Mouse (Mus musculus) hindlimb bud, embryonic 11.5 days (tissue): ENCODE results near the gene Wdr82.

ENCODE experiments used
- DNase-seq: peaks from one replicate; pipeline ENCODE4 v3.0.0-alpha.2; 2012; ENCODE audit warnings: low read depth, low spot score; ENCODE audit errors: extremely low spot score

The Wdr82 gene

DNA sequence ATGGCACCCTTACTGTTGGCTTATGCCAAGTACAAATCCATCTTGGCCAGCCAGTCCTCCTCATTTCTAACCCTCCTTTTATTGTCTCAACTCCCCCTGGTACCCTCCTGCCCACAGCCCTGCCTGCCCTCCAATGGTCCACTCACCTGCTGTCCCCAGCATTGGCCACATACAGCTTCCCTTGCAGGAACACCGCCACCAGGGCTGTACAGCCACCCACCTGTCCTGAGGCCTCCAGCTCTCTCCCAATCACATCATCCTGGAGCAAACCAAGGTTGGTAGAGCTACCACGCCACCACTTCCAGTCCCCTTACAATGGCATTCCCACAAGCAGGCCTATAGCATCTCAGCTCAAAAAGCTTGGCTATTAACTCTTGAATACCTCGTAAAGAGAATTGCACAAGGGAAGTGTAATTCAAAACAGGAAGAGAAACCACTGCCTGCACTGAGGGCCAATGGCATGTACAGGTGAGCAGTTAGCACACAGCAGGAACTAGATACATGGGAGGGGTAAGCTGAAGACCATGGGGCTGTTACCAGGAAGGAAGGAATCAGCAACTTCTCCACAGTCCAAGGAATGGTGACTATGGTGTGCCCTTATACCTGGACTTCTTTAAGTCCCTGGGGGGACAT lies 26.5 kb downstream of the Wdr82 start:
- DNase-seq, result no peak

DNA sequence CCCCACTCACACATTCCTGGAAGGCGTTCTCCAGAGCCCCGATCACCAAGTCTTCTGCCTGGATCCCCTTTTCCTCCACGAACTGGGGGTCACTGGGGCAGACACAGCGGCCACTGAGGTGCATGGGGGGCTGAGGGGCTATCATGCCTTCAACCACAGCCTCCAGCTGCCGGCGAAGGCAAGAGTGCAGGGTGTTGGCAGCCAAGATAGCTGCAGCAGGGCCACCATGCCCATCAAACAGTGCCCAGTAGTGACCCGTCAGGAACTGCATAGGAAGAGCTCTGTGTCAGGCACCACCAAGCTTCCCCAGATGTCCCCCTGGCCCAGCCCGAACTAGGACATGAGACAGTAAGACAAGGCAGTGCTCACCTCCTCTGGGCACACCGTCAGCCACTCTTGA lies 27.0 kb downstream of the Wdr82 start:
- DNase-seq, result no peak

DNA sequence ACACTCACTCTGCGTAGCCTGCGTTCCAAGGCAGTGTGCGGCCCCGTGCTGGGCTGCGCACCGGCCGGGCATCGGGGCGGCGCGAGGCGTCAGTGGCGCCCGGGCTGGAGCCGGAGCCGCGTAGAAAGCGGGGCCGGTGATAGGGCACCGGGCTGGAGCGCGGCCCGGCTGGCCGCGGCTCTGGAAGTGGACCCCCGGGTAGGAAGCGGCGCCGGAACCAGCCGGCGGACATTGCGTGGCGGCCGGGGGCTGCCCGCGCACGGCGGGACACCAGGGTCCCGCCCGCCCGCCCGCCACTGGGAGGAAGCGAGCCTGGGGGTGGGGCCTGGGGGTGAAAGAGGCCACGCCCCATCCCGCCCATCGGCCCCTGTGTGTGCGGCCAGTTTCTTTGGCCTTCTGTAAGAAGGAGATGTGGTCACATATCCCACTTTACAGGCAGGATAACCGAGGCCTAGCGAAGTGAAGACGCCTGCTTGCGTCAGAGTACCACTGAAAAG lies 28.3 kb downstream of the Wdr82 start:
- no peak for DNase-seq

DNA sequence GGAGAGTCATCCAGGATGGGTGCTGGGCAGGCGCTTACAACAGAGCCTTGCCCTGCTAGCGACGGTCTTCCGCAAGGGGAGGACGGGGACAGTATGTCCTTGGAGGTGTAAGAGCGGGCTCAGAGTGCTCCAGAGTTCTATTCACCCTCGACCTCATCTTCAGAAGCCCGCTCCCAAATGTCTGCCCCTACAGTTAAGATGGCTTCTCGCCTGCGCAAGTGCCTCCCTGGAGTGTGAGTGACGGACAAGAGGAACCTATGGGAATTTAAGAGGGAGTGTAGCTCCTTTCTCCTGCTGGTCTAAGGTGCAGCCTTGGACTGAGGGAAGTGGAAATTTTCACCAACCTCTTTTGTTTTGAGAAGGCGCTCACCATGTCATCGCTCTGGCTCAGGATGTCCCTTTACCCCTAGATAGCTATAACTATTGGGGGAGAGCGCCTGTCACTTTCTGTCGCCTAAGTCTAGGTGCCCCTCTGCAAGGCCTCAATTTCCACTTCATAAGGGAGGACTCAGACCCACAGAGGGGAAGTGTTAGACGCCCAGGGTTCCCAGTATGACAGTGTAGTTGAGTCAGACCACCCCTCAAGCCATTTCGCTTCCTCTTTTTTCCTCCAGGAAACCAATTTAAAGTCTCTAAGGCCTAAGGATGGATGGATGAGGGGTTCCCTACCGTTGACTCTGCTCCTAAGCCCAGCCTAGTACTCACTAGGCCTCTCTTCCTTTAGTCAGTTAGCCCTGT lies 29.0 kb downstream of the Wdr82 start, which contains the start of gene Ppm1m:
Gene Ppm1m, minus strand, starts transcription at position 212 of the 738 bp plus-strand sequence.
- no peak for DNase-seq

DNA sequence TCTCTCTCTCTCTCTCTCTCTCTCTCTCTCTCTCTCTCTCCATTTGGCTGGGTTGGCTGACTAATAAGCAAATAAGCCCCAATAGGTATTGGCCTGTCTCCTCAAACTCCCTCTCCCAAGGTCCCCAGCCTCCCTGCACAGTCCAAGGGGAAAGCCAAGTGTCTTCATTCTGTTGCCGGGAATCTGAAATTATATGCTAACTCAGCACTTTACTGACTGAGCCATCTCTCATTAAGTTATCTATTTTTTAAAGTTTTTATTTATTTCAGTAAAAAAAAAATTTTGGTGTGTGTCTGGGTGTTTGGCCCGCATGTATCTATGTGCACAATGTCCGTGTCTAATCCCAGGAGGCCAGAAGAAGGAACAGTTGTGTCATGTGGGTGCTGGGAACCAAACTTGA lies 31.2 kb downstream of the Wdr82 start:
- DNase-seq, result no peak

DNA sequence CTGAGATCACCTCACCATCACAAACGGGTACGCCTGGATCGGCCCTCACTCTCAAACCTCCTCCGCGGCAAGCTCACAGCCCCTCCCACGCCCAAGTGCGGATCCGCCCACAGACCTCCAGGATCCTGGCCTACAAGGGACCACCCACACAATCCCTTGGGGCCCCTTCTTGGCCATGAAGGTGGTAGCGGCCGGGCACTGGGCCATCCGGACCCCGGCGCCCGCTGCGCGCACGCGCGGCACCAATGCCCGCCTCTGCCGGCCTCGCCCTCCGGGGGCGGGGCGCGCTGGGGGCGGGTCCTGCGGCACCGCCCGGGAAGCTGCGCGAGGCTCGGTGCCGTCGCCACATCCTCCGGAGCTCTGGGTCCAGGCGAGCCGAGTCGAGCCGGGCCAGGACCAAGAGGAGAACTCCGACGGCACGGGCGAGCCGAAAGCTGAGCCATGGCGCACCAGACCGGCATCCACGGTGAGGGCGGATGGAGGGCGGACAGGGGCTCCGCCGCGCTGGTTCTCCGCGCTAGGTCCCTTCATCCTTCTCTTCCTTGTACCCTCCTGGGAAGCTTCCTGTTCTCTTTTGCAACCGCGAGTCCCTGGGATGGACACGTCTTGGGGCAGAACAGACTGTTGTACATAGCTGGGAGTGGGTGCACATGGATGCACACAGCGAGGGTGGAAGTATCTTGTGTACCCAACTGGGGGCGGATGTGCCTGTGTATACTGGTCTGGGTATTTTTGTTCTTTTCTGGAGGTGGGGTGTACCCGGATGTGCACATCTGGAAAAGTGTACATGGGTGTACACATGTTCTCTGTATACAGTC lies 32.3 kb downstream of the Wdr82 start, which contains the start of gene Twf2:
Gene Twf2, plus strand, starts transcription at position 290 of the 818 bp plus-strand sequence.
- peak; percentile 64 for DNase-seq

DNA sequence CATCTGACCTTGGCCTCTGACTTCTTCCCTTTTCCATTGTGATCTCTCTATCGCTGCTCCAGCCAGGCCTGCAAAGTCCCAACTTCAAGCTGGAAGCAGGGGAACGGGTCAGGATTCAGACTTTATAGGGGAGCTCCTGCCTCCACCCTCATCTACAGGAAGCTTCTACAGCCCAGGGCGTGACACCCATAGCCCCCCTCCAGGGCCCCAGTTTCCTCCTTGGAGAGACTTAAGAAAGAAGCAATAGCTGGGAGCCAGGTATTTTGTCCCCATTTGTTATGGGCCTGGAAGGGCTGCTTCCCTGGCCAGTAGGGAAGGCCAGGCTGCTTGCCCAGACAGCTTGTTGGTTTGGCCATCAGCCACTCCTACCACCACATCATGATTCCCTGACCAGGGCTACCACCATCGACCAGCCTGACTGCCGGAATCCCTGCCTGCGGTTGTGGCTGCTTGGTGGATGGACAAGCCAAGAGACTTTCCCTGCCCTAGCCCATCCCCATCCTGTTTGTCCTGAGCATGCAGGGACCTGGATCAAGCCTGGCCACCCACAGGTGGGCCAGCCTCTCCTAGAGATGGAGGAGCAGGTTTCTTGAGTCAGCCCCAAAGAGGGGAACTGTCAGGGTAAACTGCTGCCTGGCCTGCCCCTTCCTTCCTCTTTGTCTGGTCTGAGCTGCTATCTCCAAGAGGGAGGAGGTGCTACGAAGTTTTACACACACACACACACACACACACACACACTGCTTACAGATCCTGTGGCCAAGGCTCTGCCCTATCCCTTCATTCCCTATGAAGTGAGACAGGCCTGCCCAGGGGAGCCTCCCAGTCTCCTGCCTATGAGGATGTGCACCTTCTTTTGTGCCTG lies 33.5 kb downstream of the Wdr82 start:
- DNase-seq, result no peak

DNA sequence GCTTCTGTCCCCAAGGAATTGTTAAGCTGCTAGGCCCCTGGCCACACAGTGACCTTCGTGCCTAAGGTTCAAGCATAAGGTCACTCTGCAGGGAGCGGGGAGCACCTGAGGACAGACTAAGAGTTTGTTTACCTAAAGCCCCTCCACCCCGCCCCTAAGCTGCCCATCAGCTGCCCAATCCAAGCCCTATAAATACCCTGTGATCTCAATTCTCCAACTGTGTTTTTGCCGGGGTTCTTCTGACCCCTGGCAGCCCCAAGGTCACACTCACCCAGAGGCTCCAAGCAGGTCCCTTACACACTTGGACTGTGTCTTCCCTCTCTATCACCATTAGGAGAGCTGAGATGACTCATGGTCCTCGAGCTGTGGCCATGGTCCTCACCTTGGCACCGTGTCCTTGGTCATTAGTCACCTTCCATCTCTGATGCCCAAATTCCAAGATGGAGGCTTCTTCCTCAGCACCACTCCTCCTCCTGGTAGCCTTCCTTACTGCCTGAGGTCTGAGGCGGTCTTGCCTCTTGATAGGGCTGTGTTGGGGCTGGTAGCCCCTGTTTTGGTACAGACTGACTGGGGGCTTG lies 35.1 kb downstream of the Wdr82 start:
- DNase-seq, result no peak

DNA sequence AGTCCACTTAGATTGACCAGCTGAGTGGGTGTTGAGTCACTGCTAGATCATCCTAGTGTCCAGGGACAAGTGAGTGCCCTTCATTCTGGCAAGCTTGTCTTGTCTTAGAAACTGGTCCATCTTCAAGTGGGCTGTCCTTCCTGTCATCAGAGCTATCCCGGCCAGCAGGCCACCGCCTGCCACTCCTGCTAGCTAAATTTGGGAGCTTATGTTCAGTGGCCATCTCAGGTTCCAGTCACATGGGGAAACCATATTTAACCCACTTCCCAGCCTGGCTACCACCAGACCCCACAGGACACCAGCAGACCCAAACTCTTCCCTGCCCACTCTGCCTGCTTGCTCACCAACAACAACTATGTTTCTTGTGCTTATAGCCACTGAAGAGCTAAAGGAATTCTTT lies 35.8 kb downstream of the Wdr82 start:
- no peak for DNase-seq

DNA sequence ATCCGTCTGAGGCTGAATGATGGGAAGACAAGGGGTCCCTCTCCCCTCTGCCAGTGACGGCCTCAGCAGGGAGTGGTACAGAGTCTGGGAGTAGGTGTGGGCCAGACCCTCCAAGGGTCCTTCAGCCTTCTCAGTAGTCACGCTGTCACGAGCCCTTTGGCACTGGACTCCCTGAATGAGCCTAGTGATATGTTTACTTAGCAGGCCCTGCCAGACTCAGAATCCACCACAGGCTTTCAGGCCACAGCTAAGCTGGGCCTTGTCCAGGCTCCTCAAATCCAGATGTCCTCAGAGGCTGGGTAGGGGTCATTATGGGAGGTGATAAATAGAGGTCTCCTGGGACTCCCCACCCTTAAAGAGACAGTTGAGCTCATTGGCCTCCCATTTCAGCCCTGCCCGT lies 37.5 kb downstream of the Wdr82 start:
- no peak for DNase-seq

DNA sequence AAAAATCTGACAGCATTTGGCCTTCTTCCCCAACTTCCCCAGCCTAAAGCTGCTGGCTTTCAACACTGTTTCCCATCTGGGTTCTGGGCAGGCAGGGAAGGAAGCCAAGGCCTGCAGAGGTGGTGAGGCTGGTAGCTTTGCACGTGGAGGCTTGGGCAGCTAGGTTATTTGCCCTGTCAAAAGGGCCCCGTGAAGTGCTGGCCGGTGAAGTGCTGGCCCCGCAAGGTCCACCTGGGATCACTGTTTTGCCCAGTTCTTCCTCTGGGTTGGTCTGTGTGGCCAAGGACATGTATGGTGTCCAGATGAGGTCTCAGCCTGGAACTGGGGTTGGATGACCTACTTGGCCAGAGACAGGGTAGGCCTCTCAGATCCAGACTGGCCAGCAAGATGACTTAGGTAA lies 39.2 kb downstream of the Wdr82 start:
- no peak for DNase-seq

DNA sequence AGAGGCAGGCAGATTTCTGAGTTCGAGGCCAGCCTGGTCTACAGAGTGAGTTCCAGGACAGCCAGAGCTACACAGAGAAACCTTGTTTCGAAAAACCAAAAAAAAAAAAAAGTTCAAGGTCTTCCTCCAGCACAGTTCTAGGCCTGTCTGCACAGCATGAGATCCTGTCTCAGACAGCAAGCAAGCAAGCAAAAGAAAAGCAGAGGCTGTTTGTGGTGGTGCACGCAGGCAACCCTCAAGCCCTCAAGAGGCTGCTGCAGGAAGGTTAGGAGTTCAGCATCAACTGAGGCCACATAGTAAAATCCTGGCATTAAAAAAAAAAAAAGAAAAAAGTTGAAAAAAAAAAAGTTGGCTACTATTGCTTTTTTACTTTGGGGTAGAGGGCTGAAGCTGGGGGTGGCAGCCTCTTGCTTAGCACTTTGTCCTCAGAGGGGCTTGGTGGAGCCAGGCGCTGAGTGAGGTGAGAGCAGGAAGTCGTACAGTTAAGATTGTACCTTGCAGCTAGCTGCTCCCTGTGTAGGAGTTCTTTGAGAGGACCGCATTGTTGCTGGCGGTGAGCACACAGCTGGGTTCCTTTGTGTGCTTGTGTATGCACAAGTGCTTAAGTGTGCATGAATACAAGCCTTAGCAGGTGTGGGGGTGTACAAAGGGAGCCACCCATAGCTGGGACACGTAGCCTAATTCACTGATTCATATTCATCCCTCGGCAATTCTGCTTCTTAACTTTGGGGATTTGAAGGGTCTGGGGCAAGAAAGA lies 40.3 kb downstream of the Wdr82 start:
- no peak for DNase-seq

DNA sequence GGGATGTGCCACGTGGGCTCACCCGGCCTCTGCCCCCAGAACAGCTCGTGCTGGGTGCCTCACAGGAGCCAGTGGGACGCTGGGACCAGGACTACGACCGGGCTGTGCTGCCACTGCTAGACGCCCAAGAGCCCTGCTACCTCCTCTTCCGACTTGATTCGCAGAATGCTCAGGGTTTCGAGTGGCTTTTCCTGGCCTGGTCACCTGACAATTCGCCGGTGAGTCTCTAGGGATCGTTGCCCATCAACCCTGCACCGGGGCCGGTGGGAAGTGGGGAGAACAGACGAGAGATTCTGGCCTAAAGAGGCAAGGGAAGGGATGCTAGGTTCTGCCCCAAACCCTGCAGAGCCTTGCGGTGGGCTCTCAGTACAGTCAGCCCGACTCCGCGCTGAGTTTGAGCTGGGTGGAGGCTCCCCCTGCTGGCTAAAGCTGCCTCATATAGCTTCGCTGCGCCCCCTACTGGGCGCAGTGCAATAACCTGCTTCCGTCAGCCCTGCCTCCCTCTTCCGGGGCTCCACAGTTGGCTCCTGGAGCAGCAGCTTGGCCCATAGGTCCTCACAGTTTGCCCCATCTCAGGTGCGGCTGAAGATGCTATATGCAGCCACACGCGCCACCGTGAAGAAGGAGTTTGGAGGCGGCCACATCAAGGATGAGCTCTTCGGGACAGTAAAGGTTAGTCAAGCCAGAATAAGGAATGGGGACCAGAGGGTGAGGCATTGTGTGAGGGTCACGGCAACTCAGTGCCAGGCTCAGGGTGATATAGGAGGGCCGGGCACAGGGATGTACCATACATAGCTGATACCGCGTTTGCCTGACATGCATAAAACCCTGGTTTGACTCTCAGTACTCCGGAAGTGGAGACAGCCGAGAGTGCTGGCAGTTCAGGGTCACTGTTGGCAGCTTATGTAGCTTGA lies 41.2 kb downstream of the Wdr82 start:
- peak; percentile 95 for DNase-seq

DNA sequence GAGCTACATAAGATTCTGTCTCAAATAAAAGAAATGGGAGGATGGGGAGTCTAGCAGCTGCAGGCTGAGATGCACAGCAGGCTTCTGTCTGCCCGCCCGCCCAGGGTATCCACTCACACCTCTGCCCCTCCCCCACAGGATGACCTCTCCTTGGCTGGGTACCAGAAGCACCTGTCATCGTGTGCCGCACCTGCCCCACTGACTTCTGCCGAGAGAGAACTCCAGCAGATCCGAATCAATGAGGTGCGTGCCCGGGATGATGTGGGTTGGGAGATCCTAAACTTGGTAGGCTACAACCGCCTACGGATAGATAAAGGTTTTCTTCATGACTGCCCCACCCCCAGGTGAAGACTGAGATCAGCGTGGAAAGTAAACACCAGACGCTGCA lies 41.9 kb downstream of the Wdr82 start:
- no peak for DNase-seq

DNA sequence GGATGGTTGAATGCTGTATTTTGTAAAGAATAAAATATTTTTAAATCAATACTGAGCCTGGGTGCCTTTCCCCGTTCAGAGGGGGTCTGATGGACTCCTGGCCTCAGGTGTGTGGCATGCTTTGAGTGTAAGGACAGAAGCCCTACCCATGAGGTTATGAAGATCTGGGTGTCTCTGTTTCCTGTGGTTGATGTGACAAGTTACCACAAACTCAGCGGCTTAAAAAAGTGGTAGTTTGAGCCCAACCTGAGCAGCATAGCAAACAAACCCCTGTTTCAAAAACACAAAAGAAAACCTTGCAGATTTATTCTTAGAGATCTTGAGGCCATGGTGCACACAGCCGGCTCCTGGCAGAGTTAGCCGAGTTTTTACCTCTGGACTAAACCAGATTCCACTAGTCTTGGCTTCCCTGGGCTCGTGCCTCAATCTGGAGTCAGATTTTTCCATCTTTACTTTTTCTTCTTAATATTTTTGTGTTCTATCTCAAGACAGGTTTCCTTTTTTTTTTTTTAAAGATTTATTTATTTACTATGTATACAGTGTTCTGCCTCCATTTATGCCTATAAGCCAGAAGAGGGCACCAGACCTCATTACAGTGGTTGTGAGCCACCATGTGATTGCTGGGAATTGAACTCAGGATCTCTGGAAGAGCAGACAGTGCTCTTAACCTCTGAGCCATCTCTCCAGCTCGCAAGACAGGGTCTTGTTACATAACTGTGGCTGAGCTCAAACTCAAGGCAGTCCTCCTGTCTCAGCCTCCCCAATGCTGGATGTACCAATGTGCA lies 44.8 kb downstream of the Wdr82 start:
- no peak for DNase-seq

DNA sequence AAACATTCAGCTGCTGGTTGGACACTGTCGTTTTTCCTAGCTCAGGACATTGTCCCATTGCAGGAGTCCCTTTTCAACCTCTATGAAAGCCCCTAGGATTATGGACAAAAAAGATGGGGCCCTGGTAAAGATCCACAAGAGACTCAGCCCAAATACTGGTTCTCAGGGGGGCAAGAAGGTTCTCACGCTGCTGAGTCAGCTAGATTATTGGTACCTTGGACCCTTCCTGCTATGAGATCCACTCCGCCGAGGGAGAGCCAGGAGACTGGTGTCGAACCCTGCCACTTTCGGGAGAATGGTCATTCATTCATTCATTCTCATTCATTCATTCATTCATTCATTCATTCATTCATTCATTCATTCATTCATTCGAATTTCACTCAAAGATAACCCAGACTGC lies 46.2 kb downstream of the Wdr82 start:
- no peak for DNase-seq

DNA sequence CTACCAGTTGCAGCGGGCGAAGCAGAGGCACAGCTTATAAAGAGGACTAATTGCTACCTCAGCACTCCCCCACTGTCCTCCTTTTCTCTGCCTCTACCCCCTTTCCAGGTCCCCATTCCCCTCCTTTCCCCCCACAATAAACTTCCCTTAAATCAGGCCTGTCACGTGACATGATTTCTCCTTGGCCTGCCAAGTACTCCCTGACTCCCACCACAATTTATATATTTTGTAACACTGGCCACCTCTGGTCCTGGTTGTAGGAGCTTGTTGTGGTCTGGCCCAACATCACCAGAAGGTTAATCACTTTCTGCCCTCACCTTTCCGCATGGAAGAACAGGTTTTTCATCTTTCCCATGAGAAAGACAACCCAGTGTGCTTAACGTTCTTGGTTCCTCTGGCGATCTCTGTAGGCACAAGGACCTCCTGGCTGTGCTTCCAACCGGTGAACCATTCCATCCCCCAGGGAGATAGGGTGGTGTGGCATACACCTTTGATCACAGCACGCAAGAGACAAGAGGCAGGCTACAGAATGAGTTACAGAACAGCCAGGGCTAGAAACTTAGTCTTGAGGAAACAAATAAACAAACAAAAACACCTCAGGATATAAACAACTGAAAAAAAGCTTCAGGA lies 50.3 kb downstream of the Wdr82 start:
- no peak for DNase-seq
